Mouse (Mus musculus): ENCODE results near the gene Copg2.

GRCm38 (mm10) chr6:30751209-30751608, 145.4 kb downstream of the Copg2 start:
- TF ChIP-seq CTCF (IDR thresholded peaks at IDR 0.05; ENCODE audit: borderline replicate concordance, control insufficient read depth, extremely low read depth, insufficient read depth, low read length, poor library complexity) (no peak), POLR2A (IDR thresholded peaks at IDR 0.05; ENCODE audit: control insufficient read depth, extremely low read depth, insufficient read depth, low read length, poor library complexity) (no peak)
